10 mouse cellular contexts compared by ENCODE assay signal in genomic region chr3:52579096-52579495, GRCm38 (mm10).
"Had no signal": no experiment of that assay in that cellular context is flagged by ENCODE, and none has a peak within 500 bp of the region (broad histone marks: within the 10 kb centered on the region; RNA-seq: fewer than 3 reads in every experiment).

No protein-coding gene starts in this region.

- DNase-seq: kidney, postnatal 14 days; left cerebral cortex, postnatal 4 days; right cerebral cortex, postnatal 14 days; thymus, postnatal 36 days had no signal

- H3K27ac ChIP-seq: kidney, embryonic 15.5 days; limb, embryonic 13.5 days; liver, embryonic 14.5 days; midbrain, embryonic 12.5 days; neural tube, embryonic 13.5 days; stomach, embryonic 15.5 days had no signal

- H3K4me3 ChIP-seq: kidney, embryonic 15.5 days; limb, embryonic 13.5 days; midbrain, embryonic 12.5 days; neural tube, embryonic 13.5 days; stomach, embryonic 15.5 days had no signal
